Mouse (Mus musculus): ENCODE data around the gene Ehd1.

Ehd1 gene

GRCm38 (mm10) chr19:6336920-6337319 lies 60.4 kb downstream of the Ehd1 start:
- no peak for DNase-seq

- DNase-seq: no peak
Measured at GRCm38 (mm10) chr19:6338171-6338570, 61.6 kb downstream of the Ehd1 start.

GRCm38 (mm10) chr19:6338716-6339115 lies 62.2 kb downstream of the Ehd1 start:
- no peak for DNase-seq

- no peak for DNase-seq
Measured at GRCm38 (mm10) chr19:6339191-6339590, 62.7 kb downstream of the Ehd1 start.

DNA sequence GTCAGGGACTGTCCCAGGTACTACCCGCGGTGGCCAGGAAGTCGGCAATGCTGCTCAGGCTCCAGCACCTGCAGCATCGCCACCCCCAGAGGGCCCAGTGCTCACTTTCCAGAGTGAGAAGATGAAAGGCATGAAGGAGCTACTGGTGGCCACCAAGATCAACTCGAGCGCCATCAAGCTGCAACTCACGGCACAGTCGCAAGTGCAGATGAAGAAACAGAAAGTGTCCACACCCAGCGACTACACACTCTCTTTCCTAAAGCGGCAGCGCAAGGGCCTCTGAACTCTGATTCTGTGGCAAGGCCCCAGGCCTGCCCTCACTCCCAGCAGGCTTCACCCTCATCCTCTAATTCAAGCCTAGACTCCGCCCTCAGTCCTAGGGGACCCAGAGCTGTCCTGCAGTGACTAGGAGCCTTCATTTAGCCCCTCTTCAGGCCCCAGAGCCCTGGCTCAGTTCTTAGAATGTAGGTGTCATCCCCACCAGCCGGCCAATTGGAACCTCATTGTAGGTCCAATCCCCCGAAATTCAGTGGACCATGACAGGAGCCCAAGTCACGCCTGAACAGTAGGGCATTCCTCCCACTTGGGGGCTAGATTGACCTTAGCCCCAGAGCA lies 63.5 kb downstream of the Ehd1 start:
- peak; percentile 74 to 81 for DNase-seq

DNA sequence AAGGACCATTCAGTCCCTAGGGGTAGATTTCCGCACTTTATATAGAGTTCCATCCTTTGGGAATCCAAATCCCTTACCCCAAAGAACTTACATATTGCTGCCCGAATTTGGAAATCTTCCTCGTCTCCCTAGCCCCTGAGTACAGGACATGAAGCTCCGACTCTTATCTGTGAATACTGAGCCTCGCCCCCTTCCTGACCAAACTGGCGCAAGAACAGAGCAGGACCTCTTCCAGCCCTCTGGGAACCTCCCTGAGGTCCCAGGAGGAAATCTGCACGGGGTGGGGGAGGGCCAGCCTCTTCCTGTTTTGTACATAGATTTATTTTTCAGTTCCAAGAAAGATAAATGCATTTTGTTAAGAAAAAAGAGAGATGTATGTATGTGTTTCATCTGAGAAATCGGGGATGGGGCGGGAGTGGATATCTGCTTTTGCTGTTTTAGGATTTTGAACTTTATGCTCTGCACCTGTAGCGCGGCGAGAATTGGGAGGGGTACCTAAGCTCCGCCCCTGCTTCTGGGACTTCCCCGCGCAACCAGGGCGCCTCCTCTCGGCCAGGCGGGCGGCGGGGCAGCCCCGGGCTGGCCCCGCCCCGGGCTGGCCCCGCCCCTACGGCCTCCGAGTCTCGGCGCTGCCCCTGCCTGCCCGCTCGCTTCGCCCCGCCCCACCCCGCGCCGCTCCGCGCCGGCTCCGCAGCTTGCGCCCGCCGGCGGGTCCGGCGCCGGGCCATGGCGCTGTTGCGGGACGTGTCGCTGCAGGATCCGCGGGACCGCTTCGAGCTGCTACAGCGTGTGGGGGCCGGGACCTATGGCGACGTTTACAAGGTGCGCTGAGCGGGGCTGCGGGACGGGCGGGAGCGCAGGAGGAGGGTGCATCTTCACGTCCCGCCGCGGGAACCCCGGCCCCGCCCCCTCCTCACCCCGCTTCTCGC lies 64.3 kb downstream of the Ehd1 start, which contains the start of gene Map4k2:
Gene Map4k2 (plus strand): TSS at position 612 of the 929 bp plus-strand sequence.
- DNase-seq: peak; percentile 91 to 92

GRCm38 (mm10) chr19:6341453-6342077 lies 65.0 kb downstream of the Ehd1 start:
- peak; percentile 49 to 59 for DNase-seq

DNA sequence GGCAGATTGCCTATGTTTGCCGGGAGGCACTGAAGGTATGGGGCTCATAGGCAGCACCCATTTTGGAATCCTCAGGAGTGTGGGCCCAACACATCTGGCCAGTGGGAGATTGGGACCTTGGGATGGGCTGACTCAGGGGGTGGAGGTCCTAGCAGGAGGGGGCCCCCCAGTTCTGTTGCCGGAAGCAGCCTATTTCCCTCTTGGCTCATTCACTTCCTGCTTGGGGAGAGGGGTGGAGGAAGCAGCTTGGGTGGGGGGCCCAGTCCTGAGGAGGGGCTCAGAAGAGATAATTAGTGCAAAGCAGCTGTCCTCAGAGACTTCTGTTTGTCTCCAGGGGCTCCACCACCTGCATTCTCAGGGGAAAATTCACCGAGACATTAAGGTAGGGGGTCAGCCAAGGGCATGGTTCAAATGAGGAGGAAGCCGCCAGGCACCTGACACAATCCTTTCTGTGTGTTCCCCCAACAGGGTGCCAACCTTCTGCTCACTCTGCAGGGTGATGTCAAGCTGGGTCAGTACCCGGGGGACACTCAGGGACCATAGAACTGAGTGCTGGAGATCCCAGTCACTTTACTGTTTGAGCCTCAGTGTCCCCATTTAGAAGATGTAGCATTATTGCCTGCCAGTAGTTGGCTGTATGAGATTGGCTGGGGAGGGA lies 65.9 kb downstream of the Ehd1 start:
- DNase-seq: peak; percentile 55 to 71

- peak in 1 of 2 experiments; percentile 60 for DNase-seq
Measured at GRCm38 (mm10) chr19:6343066-6343925, 66.8 kb downstream of the Ehd1 start.

GRCm38 (mm10) chr19:6343996-6344395 lies 67.5 kb downstream of the Ehd1 start:
- no peak for DNase-seq

DNA sequence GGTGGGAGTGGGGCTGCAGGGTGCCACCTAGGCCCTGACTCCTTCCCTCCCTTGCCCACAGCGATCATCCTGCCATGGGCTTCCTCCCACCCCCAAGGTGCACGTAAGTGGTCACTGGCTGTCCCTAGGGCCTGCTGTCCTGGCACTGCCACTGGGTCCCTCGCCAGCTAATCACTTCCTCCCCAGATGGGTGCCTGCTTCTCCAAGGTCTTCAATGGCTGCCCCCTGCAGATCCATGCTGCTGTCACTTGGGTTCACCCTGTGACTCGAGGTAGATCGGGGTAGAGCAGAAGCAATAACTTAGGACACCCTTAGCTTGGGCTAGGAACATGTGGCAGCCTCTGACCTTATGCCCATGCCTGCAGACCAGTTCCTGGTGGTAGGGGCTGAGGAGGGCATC lies 69.5 kb downstream of the Ehd1 start:
- no peak for DNase-seq

DNA sequence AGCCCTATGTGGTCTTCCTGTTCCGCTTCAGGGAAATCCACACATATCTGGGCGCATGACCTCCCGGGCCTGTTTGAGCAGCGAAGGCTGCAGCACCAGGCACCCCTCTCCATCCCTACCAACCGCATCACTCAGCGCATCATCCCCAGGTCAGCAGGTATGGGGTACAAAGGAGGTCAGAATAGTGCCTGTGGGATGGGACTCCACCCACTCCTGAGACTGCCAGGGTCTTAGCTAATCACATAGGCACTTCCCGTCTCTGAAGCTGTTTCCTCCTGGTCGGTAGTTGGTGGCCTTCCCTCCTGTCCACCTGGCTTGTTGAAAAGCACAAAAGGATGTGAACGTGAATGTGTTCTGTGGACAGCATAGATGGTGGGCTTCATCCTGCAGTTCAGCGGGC lies 70.1 kb downstream of the Ehd1 start:
- no peak for DNase-seq

DNA sequence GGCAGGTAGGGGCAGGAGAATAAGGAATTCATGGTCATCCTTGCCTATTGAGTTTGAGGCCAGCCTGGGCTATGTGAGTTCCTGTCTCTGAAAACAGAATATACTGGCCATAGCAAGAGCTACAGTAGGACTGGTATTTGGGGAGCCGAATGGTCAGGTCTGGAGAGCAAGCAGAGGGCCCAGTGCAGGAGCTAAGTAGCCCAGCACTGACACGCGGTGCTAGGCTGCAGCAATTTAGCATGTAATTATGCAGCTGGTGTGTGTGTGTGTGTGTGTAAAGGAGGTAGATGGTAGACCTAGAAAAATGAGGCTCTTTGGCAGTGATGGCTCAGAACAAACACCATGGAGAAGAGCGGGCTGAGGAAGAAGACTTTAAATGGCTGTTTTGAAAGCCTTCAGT lies 71.1 kb downstream of the Ehd1 start:
- no peak for DNase-seq

- DNase-seq: no peak
Measured at GRCm38 (mm10) chr19:6348717-6349116, 72.2 kb downstream of the Ehd1 start.

- peak in 1 of 2 experiments; percentile 51 for DNase-seq
Measured at GRCm38 (mm10) chr19:6349215-6349983, 72.9 kb downstream of the Ehd1 start.

All from thymus, postnatal 36 days (tissue).